Mouse (Mus musculus) forebrain, embryonic 11.5 days (tissue): ENCODE results near the gene Pdk2. TPM values are rescaled to one million over a fixed set of nuclear protein-coding genes. Genes with fewer than 3 reads are reported as not detected.

ENCODE experiments used
- ATAC-seq: fragments of 200-750 bp; cut with Nextera tagmentation; replicated peaks from 2 replicates; pipeline ENCODE4 v1.8.0; 2017; ENCODE audit warnings: moderate TSS enrichment; ENCODE audit not compliant: low FRiP score
- DNase-seq: peaks from one replicate; pipeline ENCODE4 v3.0.0-alpha.2; 2017; ENCODE audit warnings: low spot score
- H3K27ac ChIP-seq: fragments of 300-500 bp; sonication (generic); 2 replicates; pipeline ENCODE4 v1.5.1; 2014; ENCODE audit warnings: low read depth, low read length
- H3K27me3 ChIP-seq: fragments of 300-500 bp; sonication (generic); 2 replicates; pipeline ENCODE4 v1.6.1; 2014; ENCODE audit warnings: mild to moderate bottlenecking, low read length, mixed read lengths; ENCODE audit not compliant: control insufficient read depth, insufficient read depth
- H3K36me3 ChIP-seq: fragments of 300-500 bp; sonication (generic); 2 replicates; pipeline ENCODE4 v1.6.1; 2014; ENCODE audit warnings: mild to moderate bottlenecking, low read length, moderate library complexity, mixed read lengths; ENCODE audit not compliant: control insufficient read depth, insufficient read depth
- H3K4me1 ChIP-seq: fragments of 300-500 bp; sonication (generic); replicated peaks from 2 replicates; pipeline ENCODE4 v1.6.1; 2014; ENCODE audit warnings: low read length, mixed read lengths; ENCODE audit not compliant: control insufficient read depth, insufficient read depth
- H3K4me2 ChIP-seq: fragments of 300-500 bp; sonication (generic); 2 replicates; pipeline ENCODE4 v1.6.1; 2014; ENCODE audit warnings: low read depth, mild to moderate bottlenecking, low read length, moderate library complexity, mixed read lengths; ENCODE audit not compliant: severe bottlenecking
- H3K4me3 ChIP-seq: fragments of 300-500 bp; sonication (generic); 2 replicates; pipeline ENCODE4 v1.5.1; 2014; ENCODE audit warnings: low read depth, low read length
- H3K9ac ChIP-seq: fragments of 300-500 bp; sonication (generic); 2 replicates; pipeline ENCODE4 v1.6.1; 2014; ENCODE audit warnings: low read length
- H3K9me3 ChIP-seq: fragments of 300-500 bp; sonication (generic); 2 replicates; pipeline ENCODE4 v1.6.1; 2016; ENCODE audit warnings: low read length, mixed read lengths; ENCODE audit not compliant: control insufficient read depth
- WGBS: fragments of 180-500 bp; shearing (Covaris S2); extraction: QIAGEN DNeasy Blood & Tissue Kit; methylation state at CpG from one replicate; pipeline ENCODE4 v1.1.7; 2014; 5-methylcytosine and 5-hydroxymethylcytosine counted together
- polyA plus RNA-seq: library from polyadenylated mRNA; unstranded; fragments of >200 nt; fragmentation: Nextera tagmentation; extraction: Ambion mirVana; gene quantifications from 2 replicates; pipeline ENCODE4 v1.2.1, GENCODE M21; 2014

Pdk2 gene
- polyA plus RNA-seq, 1 experiment from 2014 or later = 17.4 TPM

DNA sequence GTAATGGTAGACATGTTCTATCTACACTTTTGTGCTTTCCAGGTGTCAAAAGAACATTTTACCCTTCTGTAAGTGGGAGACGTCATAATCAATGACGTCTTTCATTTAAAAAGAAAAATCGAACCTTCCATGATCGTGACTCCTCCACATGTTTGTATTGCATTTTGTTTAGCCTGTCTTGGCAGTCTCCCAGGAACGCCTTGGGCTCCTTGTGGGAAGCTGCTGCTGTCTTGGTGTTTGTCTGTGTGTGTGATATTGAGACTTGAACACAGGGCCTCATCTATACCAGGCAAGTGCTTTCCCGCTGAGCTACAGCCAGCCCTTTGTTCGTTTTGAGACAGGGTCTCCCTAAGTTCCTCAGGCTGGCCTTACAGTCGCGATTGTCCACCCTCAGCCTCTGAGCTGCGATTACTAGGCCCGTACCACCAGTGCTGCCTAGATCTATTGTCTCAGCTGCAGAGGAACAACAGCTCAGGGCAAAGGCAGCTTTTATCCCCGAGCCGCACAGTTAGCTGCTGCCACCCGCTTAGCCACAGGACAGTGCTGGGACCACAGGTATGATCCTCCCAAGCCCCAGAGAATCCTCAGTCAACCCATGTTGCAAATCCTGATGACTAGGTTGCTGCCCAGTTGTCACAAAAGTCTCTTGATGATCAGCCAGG is 2.9 kb downstream of the Pdk2 start:
- DNase-seq = no peak
- no peak for ATAC-seq

GRCm38 (mm10) chr11:95037306-95037705 is 3.8 kb downstream of the Pdk2 start:
- no peak overlapping the region for H3K9ac ChIP-seq
- H3K27me3 ChIP-seq = no peaks in the 10 kb centered on the region
- H3K4me1 ChIP-seq = peaks cover 5% of the 10 kb centered on the region; the same call in 1 of the 2 replicates
- H3K27ac ChIP-seq = no peak overlapping the region
- H3K4me2 ChIP-seq = no peak overlapping the region
- WGBS = 74% methylated on average over 6 of the region's 6 CpGs
- DNase-seq = no peak
- ATAC-seq = no peak
- no peaks in the 10 kb centered on the region for H3K36me3 ChIP-seq
- no peaks in the 10 kb centered on the region for H3K9me3 ChIP-seq
- H3K4me3 ChIP-seq = no peak overlapping the region

More for the DNA sequence above, 2.9 kb downstream of the Pdk2 start:
- H3K27ac ChIP-seq = no peak overlapping the region
- H3K36me3 ChIP-seq = no peaks in the 10 kb centered on the region
- H3K9ac ChIP-seq = no peak overlapping the region
- WGBS = 68% methylated on average over 14 of the region's 14 CpGs
- no peak overlapping the region for H3K4me2 ChIP-seq
- peaks cover 5% of the 10 kb centered on the region; the same call in 1 of the 2 replicates for H3K4me1 ChIP-seq
- no peaks in the 10 kb centered on the region for H3K27me3 ChIP-seq
- H3K9me3 ChIP-seq = no peaks in the 10 kb centered on the region
- H3K4me3 ChIP-seq = no peak overlapping the region

DNA sequence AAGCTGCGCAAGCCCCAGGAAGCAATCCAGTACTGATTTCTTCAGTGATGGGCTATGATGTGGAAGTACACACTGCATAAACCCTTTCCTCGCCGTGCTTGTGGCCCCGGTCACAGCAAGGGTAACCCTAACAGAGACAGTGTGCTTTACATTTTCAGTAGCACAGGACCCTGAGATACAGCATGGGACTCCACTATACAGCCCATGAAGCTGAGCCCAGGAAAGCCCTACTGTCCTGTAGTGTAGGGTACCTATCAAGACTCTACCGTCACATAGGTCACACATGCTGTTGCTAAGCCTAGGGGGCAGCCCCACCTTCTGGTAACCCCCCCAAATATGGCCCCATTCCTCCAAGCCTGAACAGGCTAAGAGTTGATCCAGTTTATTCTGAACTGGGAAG is 4.6 kb downstream of the Pdk2 start:
- DNase-seq (no peak), ATAC-seq (no peak)
- H3K27me3 ChIP-seq = no peaks in the 10 kb centered on the region
- no peaks in the 10 kb centered on the region for H3K36me3 ChIP-seq
- no peak overlapping the region for H3K4me3 ChIP-seq
- H3K4me1 ChIP-seq = peaks cover 3% of the 10 kb centered on the region; the same call in 1 of the 2 replicates
- 98% methylated on average over 5 of the region's 5 CpGs for WGBS
- no peak overlapping the region for H3K27ac ChIP-seq
- no peak overlapping the region for H3K9ac ChIP-seq
- H3K9me3 ChIP-seq = no peaks in the 10 kb centered on the region
- no peak overlapping the region for H3K4me2 ChIP-seq

- no peak for ATAC-seq
Observed at GRCm38 (mm10) chr11:95034902-95035301, 6.3 kb downstream of the Pdk2 start.

GRCm38 (mm10) chr11:95033617-95034016 is 7.5 kb downstream of the Pdk2 start:
- H3K36me3 ChIP-seq = no peaks in the 10 kb centered on the region
- no peaks in the 10 kb centered on the region for H3K9me3 ChIP-seq
- H3K27ac ChIP-seq = no peak overlapping the region
- 81% methylated on average over 14 of the region's 14 CpGs for whole genome bisulfite sequencing
- ATAC-seq (no peak), DNase-seq (peak; percentile 48)
- no peak overlapping the region for H3K4me2 ChIP-seq
- H3K4me3 ChIP-seq = no peak overlapping the region
- H3K27me3 ChIP-seq = no peaks in the 10 kb centered on the region
- H3K9ac ChIP-seq = no peak overlapping the region
- H3K4me1 ChIP-seq = no peaks in the 10 kb centered on the region

More at GRCm38 (mm10) chr11:95034902-95035301, 6.3 kb downstream of the Pdk2 start:
- H3K4me2 ChIP-seq = no peak overlapping the region
- no peak for DNase-seq
- H3K27me3 ChIP-seq = no peaks in the 10 kb centered on the region
- no peak overlapping the region for H3K27ac ChIP-seq
- no peaks in the 10 kb centered on the region for H3K4me1 ChIP-seq
- H3K4me3 ChIP-seq = no peak overlapping the region
- WGBS = 75% methylated on average over 10 of the region's 10 CpGs
- no peaks in the 10 kb centered on the region for H3K9me3 ChIP-seq
- no peak overlapping the region for H3K9ac ChIP-seq
- no peaks in the 10 kb centered on the region for H3K36me3 ChIP-seq

GRCm38 (mm10) chr11:95032945-95033344 is 8.2 kb downstream of the Pdk2 start:
- H3K27ac ChIP-seq = no peak overlapping the region
- WGBS = 39% methylated on average over 6 of the region's 6 CpGs
- no peaks in the 10 kb centered on the region for H3K4me1 ChIP-seq
- DNase-seq = no peak
- H3K4me2 ChIP-seq = no peak overlapping the region
- H3K4me3 ChIP-seq = no peak overlapping the region
- H3K27me3 ChIP-seq = no peaks in the 10 kb centered on the region
- ATAC-seq = no peak
- no peak overlapping the region for H3K9ac ChIP-seq
- no peaks in the 10 kb centered on the region for H3K36me3 ChIP-seq
- no peaks in the 10 kb centered on the region for H3K9me3 ChIP-seq

DNA sequence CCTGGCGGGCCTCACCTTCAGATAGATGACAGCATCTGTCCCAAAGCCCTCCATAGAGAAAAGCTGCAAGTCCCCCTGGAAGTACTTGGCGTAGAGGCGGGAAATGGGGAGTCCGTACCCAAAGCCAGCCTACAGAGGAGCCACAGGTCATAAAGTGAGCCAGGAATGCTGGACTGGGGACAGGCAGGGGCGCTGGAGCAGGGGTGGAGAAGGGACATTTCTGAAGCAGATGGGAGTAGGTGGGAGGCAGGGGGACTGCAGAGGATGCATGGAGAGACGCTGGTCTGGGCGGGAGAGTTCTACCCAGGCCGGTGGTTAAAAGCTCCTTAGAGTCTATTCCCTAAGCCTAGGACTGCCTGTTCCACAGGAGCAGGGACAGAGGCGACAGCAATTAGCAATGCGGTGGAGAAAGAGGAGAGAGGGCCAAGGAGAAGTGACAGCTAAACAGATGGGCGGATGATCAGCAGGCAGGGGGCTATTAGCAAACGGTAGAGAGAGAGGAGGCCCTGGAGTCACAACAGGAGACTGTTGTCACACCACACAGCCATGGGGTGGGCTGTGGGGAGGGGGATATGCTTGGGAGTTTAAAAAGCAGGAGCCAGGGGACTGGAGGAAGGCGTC is 13.2 kb downstream of the Pdk2 start:
- no peak for ATAC-seq
- no peak overlapping the region for H3K27ac ChIP-seq
- H3K27me3 ChIP-seq = no peaks in the 10 kb centered on the region
- H3K9ac ChIP-seq = no peak overlapping the region
- no peaks in the 10 kb centered on the region for H3K9me3 ChIP-seq
- WGBS = 43% methylated on average over 13 of the region's 13 CpGs
- H3K36me3 ChIP-seq = peaks cover 9% of the 10 kb centered on the region; the same call in 1 of the 2 replicates
- H3K4me2 ChIP-seq = no peak overlapping the region
- DNase-seq = no peak
- no peak overlapping the region for H3K4me3 ChIP-seq
- H3K4me1 ChIP-seq = no peaks in the 10 kb centered on the region

DNA sequence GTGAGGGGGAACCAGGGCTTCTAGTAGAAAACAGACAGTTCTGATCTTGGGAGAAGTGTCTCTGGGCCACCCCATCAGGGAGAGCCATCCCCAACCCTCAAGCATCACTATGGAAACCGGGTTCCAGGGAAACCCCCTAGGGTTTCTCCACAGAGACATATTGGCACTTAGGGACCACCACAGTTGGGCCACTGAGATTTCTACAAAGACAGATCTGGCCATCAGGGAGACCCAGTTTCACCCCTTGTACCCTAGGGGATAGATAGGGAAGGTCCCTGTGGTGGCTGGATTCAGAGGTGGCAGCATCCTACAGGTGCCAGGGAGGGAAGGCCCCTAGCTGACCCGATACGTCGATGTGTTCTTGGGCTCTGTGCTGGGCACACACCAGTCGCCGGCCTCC is 14.3 kb downstream of the Pdk2 start:
- H3K27ac ChIP-seq = no peak overlapping the region
- DNase-seq = no peak
- H3K9me3 ChIP-seq = no peaks in the 10 kb centered on the region
- 91% methylated on average over 6 of the region's 6 CpGs for WGBS
- H3K4me2 ChIP-seq = no peak overlapping the region
- H3K9ac ChIP-seq = no peak overlapping the region
- peaks cover 14% of the 10 kb centered on the region for H3K36me3 ChIP-seq
- no peaks in the 10 kb centered on the region for H3K4me1 ChIP-seq
- ATAC-seq = no peak
- no peaks in the 10 kb centered on the region for H3K27me3 ChIP-seq
- H3K4me3 ChIP-seq = no peak overlapping the region

- no peak for ATAC-seq
- H3K4me2 ChIP-seq = no peak overlapping the region
- no peaks in the 10 kb centered on the region for H3K9me3 ChIP-seq
- no peaks in the 10 kb centered on the region for H3K27me3 ChIP-seq
- H3K27ac ChIP-seq = no peak overlapping the region
- no peaks in the 10 kb centered on the region for H3K4me1 ChIP-seq
- DNase-seq = no peak
- WGBS = 75% methylated on average over 6 of the region's 6 CpGs
- H3K4me3 ChIP-seq = no peak overlapping the region
- H3K9ac ChIP-seq = no peak overlapping the region
- H3K36me3 ChIP-seq = peaks cover 18% of the 10 kb centered on the region
Observed at GRCm38 (mm10) chr11:95026090-95026542, 15.0 kb downstream of the Pdk2 start.
